8 mouse cellular contexts compared by ENCODE assay signal in the genomic region with DNA sequence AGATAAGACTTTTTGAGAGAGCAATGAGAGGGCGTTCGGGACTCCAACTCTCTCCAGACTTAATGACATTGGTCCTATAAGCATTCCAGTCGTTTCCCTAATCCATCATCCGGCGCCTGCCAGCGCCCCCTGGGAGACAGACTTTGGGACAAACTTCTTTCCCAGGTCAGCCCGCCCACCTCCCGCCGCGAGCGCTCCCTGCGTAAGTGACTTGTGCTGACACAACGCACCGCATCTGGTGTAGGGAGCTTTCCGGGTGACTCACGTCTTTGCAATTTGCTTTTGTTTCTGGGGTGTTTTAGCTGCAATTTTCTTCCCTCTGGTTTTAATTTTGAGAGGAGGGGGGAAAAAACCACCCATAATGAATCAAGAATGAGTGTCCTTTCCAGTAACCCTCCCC. TPM values are rescaled to one million over a fixed set of nuclear protein-coding genes. Genes with fewer than 3 reads are reported as not detected.
DNase-seq lines count a peak whose midpoint lies in the region; ATAC-seq lines count a peak whose summit lies in the region.

No protein-coding gene starts in this region.

- peak overlapping the region; percentile 81 for H3K9ac ChIP-seq in forebrain, embryonic 13.5 days
- H3K9ac ChIP-seq in hindbrain, embryonic 13.5 days, result peak overlapping the region; percentile 83; the same call in 1 of the 2 replicates
- no peak overlapping the region; the same call in 1 of the 2 replicates for H3K9ac ChIP-seq in midbrain, embryonic 13.5 days (replicated peaks)

- H3K4me1 ChIP-seq in forebrain, embryonic 13.5 days, result peaks cover 19% of the 10 kb centered on the region
- peaks cover 21% of the 10 kb centered on the region for H3K4me1 ChIP-seq in hindbrain, embryonic 13.5 days (replicated peaks)
- H3K4me1 ChIP-seq in limb, embryonic 10.5 days, result peaks cover 30% of the 10 kb centered on the region
- H3K4me1 ChIP-seq in midbrain, embryonic 13.5 days (replicated peaks), result peaks cover 22% of the 10 kb centered on the region

- H3K9me3 ChIP-seq in forebrain, embryonic 13.5 days (replicated peaks), result no peaks in the 10 kb centered on the region
- no peaks in the 10 kb centered on the region for H3K9me3 ChIP-seq in hindbrain, embryonic 13.5 days
- no peaks in the 10 kb centered on the region for H3K9me3 ChIP-seq in limb, embryonic 10.5 days (replicated peaks)
- no peaks in the 10 kb centered on the region for H3K9me3 ChIP-seq in midbrain, embryonic 13.5 days

- peak; percentile 92 for DNase-seq in 3134 (ENCODE audit: extremely low read depth, insufficient read length, low spot score)
- DNase-seq in adipocyte (ENCODE audit: low spot score), result peak; percentile 24
- peak; percentile 74 for DNase-seq in limb, embryonic 10.5 days (ENCODE audit: low spot score)
- peak; percentile 48 for DNase-seq in urinary bladder, adult 2 months (ENCODE audit: low spot score)
- no peak for DNase-seq in thymus, postnatal 14 days

- 0% methylated on average over 16 of the region's 16 CpGs for WGBS in forebrain, embryonic 13.5 days
- under 1% methylated on average over 16 of the region's 16 CpGs for WGBS in hindbrain, embryonic 13.5 days
- 0% methylated on average over 16 of the region's 16 CpGs for WGBS in limb, embryonic 10.5 days
- WGBS in midbrain, embryonic 13.5 days, result under 1% methylated on average over 16 of the region's 16 CpGs

- ATAC-seq in forebrain, embryonic 13.5 days, result no peak
- no peak for ATAC-seq in hindbrain, embryonic 13.5 days (ENCODE audit: low FRiP score)
- no peak for ATAC-seq in midbrain, embryonic 13.5 days

- H3K4me3 ChIP-seq in forebrain, embryonic 13.5 days, result peak overlapping the region; percentile 70
- H3K4me3 ChIP-seq in hindbrain, embryonic 13.5 days, result peak overlapping the region; percentile 63
- H3K4me3 ChIP-seq in limb, embryonic 10.5 days, result peak overlapping the region; percentile 80
- peak overlapping the region; percentile 69 for H3K4me3 ChIP-seq in midbrain, embryonic 13.5 days (replicated peaks)

- no peaks in the 10 kb centered on the region for H3K36me3 ChIP-seq in forebrain, embryonic 13.5 days (ENCODE audit: poor library complexity, severe bottlenecking)
- no peaks in the 10 kb centered on the region for H3K36me3 ChIP-seq in hindbrain, embryonic 13.5 days
- H3K36me3 ChIP-seq in limb, embryonic 10.5 days, result peaks cover 11% of the 10 kb centered on the region
- H3K36me3 ChIP-seq in midbrain, embryonic 13.5 days, result no peaks in the 10 kb centered on the region

- H3K27me3 ChIP-seq in forebrain, embryonic 13.5 days, result no peaks in the 10 kb centered on the region
- 0 out of 2 replicates have a peak, but pooled peaks cover 5% of the 10 kb centered on the region for H3K27me3 ChIP-seq in hindbrain, embryonic 13.5 days
- peaks cover 10% of the 10 kb centered on the region for H3K27me3 ChIP-seq in limb, embryonic 10.5 days (ENCODE audit: low read depth, poor library complexity, severe bottlenecking)
- peaks cover 16% of the 10 kb centered on the region for H3K27me3 ChIP-seq in midbrain, embryonic 13.5 days

- peak overlapping the region; percentile 95 for H3K4me2 ChIP-seq in forebrain, embryonic 13.5 days
- H3K4me2 ChIP-seq in hindbrain, embryonic 13.5 days, result peak overlapping the region; percentile 84
- H3K4me2 ChIP-seq in midbrain, embryonic 13.5 days (replicated peaks), result peak overlapping the region; percentile 93

- peak overlapping the region; percentile 68; the same call in 1 of the 2 replicates for H3K27ac ChIP-seq in forebrain, embryonic 13.5 days
- 0 out of 2 replicates have a peak overlapping the region, but pooled peaks have one; percentile 89 for H3K27ac ChIP-seq in hindbrain, embryonic 13.5 days
- peak overlapping the region; percentile 95 for H3K27ac ChIP-seq in limb, embryonic 10.5 days
- no peak overlapping the region for H3K27ac ChIP-seq in midbrain, embryonic 13.5 days

RNA-seq across cellular contexts. Expression of gene Tpbg, which starts 0.3 kb away (rescaled TPM):
- 14.6 and 16.4 TPM in 2 replicates for polyA plus RNA-seq in forebrain, embryonic 13.5 days (2015; fragmentation: Nextera tagmentation; extraction: Ambion mirVana)
- polyA plus RNA-seq in hindbrain, embryonic 13.5 days (2015; fragmentation: Nextera tagmentation; extraction: Ambion mirVana), result 19.2 and 25.9 TPM in 2 replicates
- 19.4 and 23.5 TPM in 2 replicates for polyA plus RNA-seq in limb, embryonic 10.5 days (2016; fragmentation: Nextera tagmentation; extraction: Ambion mirVana)
- polyA plus RNA-seq in midbrain, embryonic 13.5 days (2015; fragmentation: Nextera tagmentation; extraction: Ambion mirVana), result 15.4 and 25.4 TPM in 2 replicates
- 14.6 and 15.3 TPM in 2 replicates for polyA plus RNA-seq in urinary bladder, adult 2 months (2012; rRNA removed)
